Mouse (Mus musculus) lung, embryonic 16.5 days (tissue): ENCODE data around the gene Gm17428. TPM values are rescaled to one million over a fixed set of nuclear protein-coding genes. Genes with fewer than 3 reads are reported as not detected.

Experiments used
- ATAC-seq: fragments of 200-750 bp; cut with Nextera tagmentation; 2 replicates; pipeline ENCODE4 v1.8.0; 2017; ENCODE audit warnings: low read depth, mild to moderate bottlenecking, moderate library complexity
- H3K27ac ChIP-seq: fragments of 300-500 bp; sonication (generic); 2 replicates; pipeline ENCODE4 v1.5.1; 2014; ENCODE audit warnings: mild to moderate bottlenecking, control low read depth, low read length
- H3K27me3 ChIP-seq: fragments of 300-500 bp; sonication (generic); 2 replicates; pipeline ENCODE4 v1.6.1; 2014; ENCODE audit warnings: low read depth, low read length, mixed read lengths; ENCODE audit not compliant: control insufficient read depth, insufficient read depth
- H3K36me3 ChIP-seq: fragments of 300-500 bp; sonication (generic); 2 replicates; pipeline ENCODE4 v1.6.1; 2014; ENCODE audit warnings: low read length; ENCODE audit not compliant: control insufficient read depth, insufficient read depth
- H3K4me1 ChIP-seq: fragments of 300-500 bp; sonication (generic); replicated peaks from 2 replicates; pipeline ENCODE4 v1.6.1; 2014; ENCODE audit warnings: low read length, mixed read lengths; ENCODE audit not compliant: control insufficient read depth, insufficient read depth
- H3K4me2 ChIP-seq: fragments of 300-500 bp; sonication (generic); 2 replicates; pipeline ENCODE4 v1.6.1; 2014; ENCODE audit warnings: low read depth, low read length, control low read depth
- H3K4me3 ChIP-seq: fragments of 300-500 bp; sonication (generic); 2 replicates; pipeline ENCODE4 v1.5.1; 2014; ENCODE audit warnings: mild to moderate bottlenecking, low read length, control low read depth
- H3K9ac ChIP-seq: fragments of 300-500 bp; sonication (generic); 2 replicates; pipeline ENCODE4 v1.6.1; 2014; ENCODE audit warnings: low read length, control low read depth
- H3K9me3 ChIP-seq: fragments of 300-500 bp; sonication (generic); 2 replicates; pipeline ENCODE4 v1.6.1; 2016; ENCODE audit warnings: low read length; ENCODE audit not compliant: control insufficient read depth
- WGBS: fragments of 180-500 bp; shearing (Covaris S2); extraction: QIAGEN DNeasy Blood & Tissue Kit; methylation state at CpG from one replicate; pipeline ENCODE4 v1.1.7; 2014; 5-methylcytosine and 5-hydroxymethylcytosine counted together
- polyA plus RNA-seq: library from polyadenylated mRNA; unstranded; fragments of >200 nt; fragmentation: Nextera tagmentation; extraction: Ambion mirVana; gene quantifications from 2 replicates; pipeline ENCODE4 v1.2.1, GENCODE M21; 2015

Gene Gm17428
- not detected in 2 replicates for polyA plus RNA-seq

- no peak for ATAC-seq
- H3K27ac ChIP-seq, result no peak within 1 kb of the TSS
- H3K9me3 ChIP-seq, result no peaks in the 10 kb centered on the region
- H3K27me3 ChIP-seq, result no peaks in the 10 kb centered on the region
- no peaks in the 10 kb centered on the region for H3K4me1 ChIP-seq
- no peak within 1 kb of the TSS for H3K9ac ChIP-seq
- WGBS, result 53% methylated on average over 1 of the region's 1 CpGs
- no peak within 1 kb of the TSS for H3K4me2 ChIP-seq
- H3K36me3 ChIP-seq, result no peaks in the 10 kb centered on the region
- no peak within 1 kb of the TSS for H3K4me3 ChIP-seq
Observed at GRCm38 (mm10) chr14:54976633-54977032, at the start of gene Gm17428. Gm17428 (plus strand) TSS chr14:54976933.

- Histone ChIP-seq H3K27ac (peak overlapping the region; percentile 97), H3K27me3 (peaks cover 3% of the 10 kb centered on the region; the same call in 1 of the 2 replicates), H3K9me3 (no peaks in the 10 kb centered on the region), H3K4me3 (peak overlapping the region; percentile 55), H3K9ac (peak overlapping the region; percentile 79), H3K4me1 (peaks cover 17% of the 10 kb centered on the region), H3K36me3 (no peaks in the 10 kb centered on the region), H3K4me2 (peak overlapping the region; percentile 84)
- 18% methylated on average over 7 of the region's 7 CpGs for WGBS
- no peak for ATAC-seq
Observed at GRCm38 (mm10) chr14:54927296-54927695, 49.4 kb upstream of the Gm17428 start.

- H3K27me3 ChIP-seq, result peaks cover 3% of the 10 kb centered on the region; the same call in 1 of the 2 replicates
- peaks cover 12% of the 10 kb centered on the region for H3K4me1 ChIP-seq
- no peak overlapping the region for H3K9ac ChIP-seq
- WGBS, result 63% methylated on average over 5 of the region's 5 CpGs
- no peaks in the 10 kb centered on the region for H3K36me3 ChIP-seq
- no peak overlapping the region for H3K27ac ChIP-seq
- H3K4me3 ChIP-seq, result no peak overlapping the region
- no peak for ATAC-seq
- H3K4me2 ChIP-seq, result no peak overlapping the region
- H3K9me3 ChIP-seq, result no peaks in the 10 kb centered on the region
Observed at GRCm38 (mm10) chr14:54929801-54930200, 46.9 kb upstream of the Gm17428 start.

- Histone ChIP-seq H3K9ac (no peak overlapping the region), H3K27ac (no peak overlapping the region), H3K27me3 (peaks cover 2% of the 10 kb centered on the region; the same call in 1 of the 2 replicates), H3K36me3 (no peaks in the 10 kb centered on the region), H3K4me1 (peaks cover 6% of the 10 kb centered on the region), H3K4me2 (no peak overlapping the region), H3K9me3 (no peaks in the 10 kb centered on the region), H3K4me3 (no peak overlapping the region)
- ATAC-seq, result no peak
- WGBS, result 33% methylated on average over 2 of the region's 2 CpGs
Observed at GRCm38 (mm10) chr14:54930431-54930830, 46.3 kb upstream of the Gm17428 start.

GRCm38 (mm10) chr14:54932645-54933150, 44.0 kb upstream of the Gm17428 start, which contains the start of gene Il25:
Il25 (plus strand) TSS chr14:54932695.
- Histone ChIP-seq H3K4me2 (no peak within 1 kb of the TSS), H3K27me3 (no peaks in the 10 kb centered on the region), H3K4me1 (peaks cover 3% of the 10 kb centered on the region; the same call in 1 of the 2 replicates), H3K36me3 (no peaks in the 10 kb centered on the region), H3K27ac (no peak within 1 kb of the TSS), H3K9ac (no peak within 1 kb of the TSS), H3K9me3 (no peaks in the 10 kb centered on the region), H3K4me3 (no peak within 1 kb of the TSS)
- WGBS, result 24% methylated on average over 6 of the region's 6 CpGs
- peak; percentile 20; the same call in 1 of the 2 replicates for ATAC-seq

- H3K36me3 ChIP-seq, result no peaks in the 10 kb centered on the region
- H3K4me1 ChIP-seq, result peaks cover 3% of the 10 kb centered on the region; the same call in 1 of the 2 replicates
- no peak within 1 kb of the TSS for H3K27ac ChIP-seq
- no peak for ATAC-seq
- 36% methylated on average over 8 of the region's 8 CpGs for WGBS
- no peak within 1 kb of the TSS for H3K4me2 ChIP-seq
- no peaks in the 10 kb centered on the region for H3K27me3 ChIP-seq
- no peak within 1 kb of the TSS for H3K4me3 ChIP-seq
- H3K9ac ChIP-seq, result 0 out of 2 replicates have a peak within 1 kb of the TSS, but pooled peaks have one; percentile 4
- no peaks in the 10 kb centered on the region for H3K9me3 ChIP-seq
Observed at GRCm38 (mm10) chr14:54935904-54936830, 40.6 kb upstream of the Gm17428 start, which contains the start of gene Cmtm5. Cmtm5 (plus strand) TSS chr14:54936261.

- 48% methylated on average over 6 of the region's 6 CpGs for WGBS
- no peak for ATAC-seq
- no peak overlapping the region for H3K4me2 ChIP-seq
- H3K4me1 ChIP-seq, result peaks cover 3% of the 10 kb centered on the region; the same call in 1 of the 2 replicates
- H3K4me3 ChIP-seq, result no peak overlapping the region
- no peak overlapping the region for H3K27ac ChIP-seq
- H3K9me3 ChIP-seq, result no peaks in the 10 kb centered on the region
- no peaks in the 10 kb centered on the region for H3K36me3 ChIP-seq
- no peaks in the 10 kb centered on the region for H3K27me3 ChIP-seq
- no peak overlapping the region for H3K9ac ChIP-seq
Observed at GRCm38 (mm10) chr14:54936831-54937160, 39.9 kb upstream of the Gm17428 start.

GRCm38 (mm10) chr14:54937361-54938182, 39.2 kb upstream of the Gm17428 start:
- 85% methylated on average over 16 of the region's 16 CpGs for WGBS
- H3K4me3 ChIP-seq, result no peak overlapping the region
- no peak overlapping the region for H3K27ac ChIP-seq
- H3K4me1 ChIP-seq, result peaks cover 3% of the 10 kb centered on the region; the same call in 1 of the 2 replicates
- H3K36me3 ChIP-seq, result no peaks in the 10 kb centered on the region
- H3K9me3 ChIP-seq, result no peaks in the 10 kb centered on the region
- no peak for ATAC-seq
- H3K27me3 ChIP-seq, result no peaks in the 10 kb centered on the region
- no peak overlapping the region for H3K9ac ChIP-seq
- no peak overlapping the region for H3K4me2 ChIP-seq
